In genomic region chr14:99278763-99279486, GRCm38 (mm10) we compare ENCODE assay signal across 22 mouse cellular contexts. TPM values are rescaled to one million over a fixed set of nuclear protein-coding genes. Genes with fewer than 3 reads are reported as not detected.
DNase-seq lines count a peak whose midpoint lies in the region; ATAC-seq and TF ChIP-seq lines count a peak whose summit lies in the region.
"Had no signal": no experiment of that assay in that cellular context is flagged by ENCODE, and none has a peak within 500 bp of the region (broad histone marks: within the 10 kb centered on the region; RNA-seq: fewer than 3 reads in every experiment).

No protein-coding gene starts in this region.

- DNase-seq in cerebellum, postnatal 14 days: peak; percentile 15 to 51
- DNase-seq in spleen, postnatal 4 days (ENCODE audit: low spot score in 2 of 2): peak; percentile 35 to 68
- DNase-seq in spleen, adult 18-20 months: no peak
- no peak for DNase-seq in thymus, adult 2 months
- DNase-seq in gastrocnemius, adult 18-20 months (ENCODE audit: low spot score): no peak
- DNase-seq: adrenal gland, postnatal 10 days; cerebellum, adult 2 months; heart, adult 11 months; kidney, adult 2 months; kidney, postnatal 14 days; right cerebral cortex, postnatal 4 days had no signal

- H3K9me3 ChIP-seq in liver, embryonic 15.5 days (replicated peaks): no peaks in the 10 kb centered on the region
- H3K9me3 ChIP-seq: embryonic facial prominence, embryonic 13.5 days; forebrain, embryonic 15.5 days; heart, embryonic 13.5 days; hindbrain, embryonic 15.5 days; limb, embryonic 15.5 days had no signal

- TF ChIP-seq POLR2A in small intestine, adult 2 months (IDR thresholded peaks at IDR 0.05; ENCODE audit: low read depth, low read length): no peak
- TF ChIP-seq POLR2A in thymus, adult 2 months (IDR thresholded peaks at IDR 0.05; ENCODE audit: control insufficient read depth, extremely low read depth, insufficient read depth, low read length, poor library complexity): no peak

- 31% methylated on average over 12 of the region's 12 CpGs for WGBS in liver, embryonic 15.5 days (ENCODE audit: insufficient replicate concordance)
- WGBS in small intestine, adult 2 months: 28% methylated on average over 12 of the region's 12 CpGs
- 93% methylated on average over 12 of the region's 12 CpGs for whole genome bisulfite sequencing in thymus, adult 2 months

- H3K27me3 ChIP-seq in liver, embryonic 15.5 days: no peaks in the 10 kb centered on the region
- no peaks in the 10 kb centered on the region for H3K27me3 ChIP-seq in small intestine, adult 2 months (ENCODE audit: control insufficient read depth, insufficient read depth, low read length)
- no peaks in the 10 kb centered on the region for H3K27me3 ChIP-seq in thymus, adult 2 months (ENCODE audit: control insufficient read depth, insufficient read depth, low read length)
- H3K27me3 ChIP-seq: embryonic facial prominence, embryonic 13.5 days; forebrain, embryonic 15.5 days; hindbrain, embryonic 15.5 days; limb, embryonic 15.5 days had no signal

- no peak for TF ChIP-seq CTCF in small intestine, adult 2 months (IDR thresholded peaks at IDR 0.05; ENCODE audit: extremely low read depth, insufficient read length, insufficient replicate concordance, low read depth, low read length)
- TF ChIP-seq CTCF in thymus, adult 2 months (IDR thresholded peaks at IDR 0.05; ENCODE audit: borderline replicate concordance, control insufficient read depth, extremely low read depth, insufficient read depth, low read length, poor library complexity): no peak

- H3K4me2 ChIP-seq in liver, embryonic 15.5 days: no peak overlapping the region
- H3K4me2 ChIP-seq: embryonic facial prominence, embryonic 13.5 days; forebrain, embryonic 15.5 days; heart, embryonic 13.5 days; hindbrain, embryonic 15.5 days; limb, embryonic 15.5 days had no signal

- no peak overlapping the region for H3K9ac ChIP-seq in liver, embryonic 15.5 days
- H3K9ac ChIP-seq: embryonic facial prominence, embryonic 13.5 days; forebrain, embryonic 15.5 days; heart, embryonic 13.5 days; hindbrain, embryonic 15.5 days; limb, embryonic 15.5 days had no signal

- H3K4me1 ChIP-seq in liver, embryonic 15.5 days (replicated peaks): no peaks in the 10 kb centered on the region
- H3K4me1 ChIP-seq in small intestine, adult 2 months (ENCODE audit: control insufficient read depth, insufficient read depth, insufficient read length, low read length): peaks cover 5% of the 10 kb centered on the region; the same call in 1 of the 2 replicates
- no peaks in the 10 kb centered on the region for H3K4me1 ChIP-seq in thymus, adult 2 months (replicated peaks; ENCODE audit: control insufficient read depth, insufficient read depth, low read length)
- H3K4me1 ChIP-seq: embryonic facial prominence, embryonic 13.5 days; hindbrain, embryonic 15.5 days; limb, embryonic 15.5 days had no signal

- no peak overlapping the region for H3K27ac ChIP-seq in liver, embryonic 15.5 days (replicated peaks)
- H3K27ac ChIP-seq in small intestine, adult 2 months (ENCODE audit: insufficient read depth, low read depth, low read length): peak overlapping the region; percentile 14
- H3K27ac ChIP-seq in thymus, adult 2 months (ENCODE audit: control insufficient read depth, insufficient read depth, low read length): no peak overlapping the region
- H3K27ac ChIP-seq: embryonic facial prominence, embryonic 13.5 days; forebrain, embryonic 15.5 days; heart, embryonic 13.5 days; hindbrain, embryonic 15.5 days; limb, embryonic 15.5 days had no signal

- no peak overlapping the region for H3K4me3 ChIP-seq in liver, embryonic 15.5 days (replicated peaks)
- no peak overlapping the region for H3K4me3 ChIP-seq in small intestine, adult 2 months (ENCODE audit: low read depth, low read length)
- no peak overlapping the region for H3K4me3 ChIP-seq in thymus, adult 2 months (ENCODE audit: control insufficient read depth, insufficient read depth, low read length)
- H3K4me3 ChIP-seq: embryonic facial prominence, embryonic 13.5 days; forebrain, embryonic 15.5 days; heart, embryonic 13.5 days; hindbrain, embryonic 15.5 days; limb, embryonic 15.5 days had no signal

- ATAC-seq in cerebellum, adult (ENCODE audit: insufficient number of reproducible peaks, low FRiP score, low TSS enrichment): no peak
- ATAC-seq in liver, embryonic 15.5 days (ENCODE audit: insufficient read depth): peak; percentile 47
- ATAC-seq: activated CD4-positive, CD25-positive, alpha-beta regulatory T cell, adult 4 months; forebrain, embryonic 15.5 days; lung, postnatal 0 days had no signal

- no peaks in the 10 kb centered on the region for H3K36me3 ChIP-seq in liver, embryonic 15.5 days (replicated peaks)
- H3K36me3 ChIP-seq in small intestine, adult 2 months (ENCODE audit: control insufficient read depth, insufficient read depth, low read length): no peaks in the 10 kb centered on the region
- no peaks in the 10 kb centered on the region for H3K36me3 ChIP-seq in thymus, adult 2 months (ENCODE audit: control insufficient read depth, insufficient read depth, low read length)
- H3K36me3 ChIP-seq: embryonic facial prominence, embryonic 13.5 days; forebrain, embryonic 15.5 days; G1E; heart, embryonic 13.5 days; hindbrain, embryonic 15.5 days; limb, embryonic 15.5 days had no signal

RNA-seq across cellular contexts. Expression of gene Klf5, which starts 19.6 kb away (rescaled TPM):
- 1.8 and 2.1 TPM in 2 replicates for polyA plus RNA-seq in liver, embryonic 15.5 days (2015; fragmentation: Nextera tagmentation; extraction: Ambion mirVana)
- polyA plus RNA-seq in small intestine, adult 2 months (2012; rRNA removed): 77.7 and 232 TPM in 2 replicates
- polyA plus RNA-seq in thymus, adult 2 months (2012; rRNA removed): 2.2 and 2.8 TPM in 2 replicates
- 1 to 10 TPM; 3.9 to 5.9 TPM for total RNA-seq in gastrocnemius, adult 18-20 months (2021)
- polyA plus RNA-seq: activated CD4-positive, CD25-positive, alpha-beta regulatory T cell, adult 4 months; G1E had no signal

Comparison
In these comparisons a context has a peak if more than half of its experiments do, and no peak if none do; other contexts are left out.
1. DNase-seq: peak in cerebellum, postnatal 14 days (2 of 2) and spleen, postnatal 4 days (2 of 2); none in spleen, adult 18-20 months (0 of 2), thymus, adult 2 months (single experiment) and gastrocnemius, adult 18-20 months (single experiment).
2. RNA of gene Klf5, which starts 19.6 kb away (polyA plus RNA-seq): 77.7 to 232 TPM in small intestine, adult 2 months; 2.2 to 2.8 TPM in thymus, adult 2 months and 1.8 to 2.1 TPM in liver, embryonic 15.5 days; every median in the first group is over 10 times any median in the second.